Mouse (Mus musculus) MEL (cell line): ENCODE data around the gene Fam219a. TPM values are rescaled to one million over a fixed set of nuclear protein-coding genes. Genes with fewer than 3 reads are reported as not detected.

Source experiments
- DNase-seq: peaks from one replicate; pipeline ENCODE4 v3.0.0; 2011; ENCODE audit warnings: low read depth, low spot score
- H3K27ac ChIP-seq: 2 replicates; pipeline ENCODE4 v1.5.1; 2012; ENCODE audit warnings: low read depth, mild to moderate bottlenecking, control low read depth, low read length, moderate library complexity; ENCODE audit not compliant: control insufficient read depth
- H3K27me3 ChIP-seq, 2 experiments: fragments of 150-350 bp in 1 of 2; sonication (generic) in 1 of 2; 2 replicates each; pipeline ENCODE4 v1.6.1; 2012; ENCODE audit warnings: low read length in 2 of 2, mild to moderate bottlenecking in 2 of 2, improper control_type of control experiment in 1 of 2, moderate library complexity in 1 of 2; ENCODE audit not compliant: insufficient read depth in 2 of 2, control insufficient read depth in 1 of 2
- H3K36me3 ChIP-seq, 2 experiments: 2 replicates each; pipeline ENCODE4 v1.6.1; 2012 to 2014; ENCODE audit warnings: low read length in 2 of 2, improper control_type of control experiment in 1 of 2, inconsistent platforms in 1 of 2, mild to moderate bottlenecking in 1 of 2; ENCODE audit not compliant: insufficient read depth in 2 of 2, control insufficient read depth in 1 of 2
- H3K4me1 ChIP-seq, 2 experiments: fragments of 150-350 bp in 1 of 2; sonication (generic) in 1 of 2; 2 replicates each; pipeline ENCODE4 v1.6.1; 2012; ENCODE audit warnings: low read length in 2 of 2, improper control_type of control experiment in 1 of 2, mild to moderate bottlenecking in 1 of 2; ENCODE audit not compliant: insufficient read depth in 2 of 2, control insufficient read depth in 1 of 2
- H3K4me3 ChIP-seq, 2 experiments: fragments of 150-350 bp in 1 of 2; sonication (generic) in 1 of 2; 2 replicates each; pipeline ENCODE4 v1.5.1; 2012; ENCODE audit warnings: low read depth in 2 of 2, low read length in 2 of 2, mild to moderate bottlenecking in 2 of 2, moderate library complexity in 2 of 2, control low read depth in 1 of 2, improper control_type of control experiment in 1 of 2; ENCODE audit not compliant: control insufficient read depth in 1 of 2, insufficient read depth in 1 of 2
- H3K79me2 ChIP-seq: 2 replicates; pipeline ENCODE4 v1.6.1; 2012; ENCODE audit warnings: mild to moderate bottlenecking, low read length, moderate library complexity; ENCODE audit not compliant: control insufficient read depth, poor library complexity, insufficient read depth
- H3K9ac ChIP-seq: 2 replicates; pipeline ENCODE4 v1.6.1; 2012; ENCODE audit warnings: low read depth, mild to moderate bottlenecking, control low read depth, low read length, moderate library complexity; ENCODE audit not compliant: control insufficient read depth, poor library complexity, severe bottlenecking
- H3K9me3 ChIP-seq: fragments of 150-350 bp; sonication (generic); replicated peaks from 2 replicates; pipeline ENCODE4 v1.6.1; 2012; ENCODE audit warnings: mild to moderate bottlenecking, low read length, improper control_type of control experiment, moderate library complexity; ENCODE audit not compliant: insufficient read depth
- CHD1 ChIP-seq: IDR thresholded peaks from 2 replicates; pipeline ENCODE4 v1.6.1; 2012; ENCODE audit warnings: low read depth, mild to moderate bottlenecking, inconsistent platforms, low read length, improper control_type of control experiment
- CHD2 ChIP-seq: IDR thresholded peaks from 2 replicates; pipeline ENCODE4 v1.6.1; 2011; ENCODE audit warnings: low read length, improper control_type of control experiment
- CTCF ChIP-seq, 3 experiments: IDR thresholded peaks in 2 of 3; conservative IDR thresholded peaks in 1 of 3; 2 replicates each; pipeline ENCODE4 v1.5.1; 2011 to 2012; ENCODE audit warnings: low read length in 3 of 3, low read depth in 2 of 3, mild to moderate bottlenecking in 2 of 3, improper control_type of control experiment in 1 of 3, inconsistent platforms in 1 of 3, mixed read lengths in 1 of 3, moderate library complexity in 1 of 3; ENCODE audit not compliant: control insufficient read depth in 1 of 3, insufficient read depth in 1 of 3, poor library complexity in 1 of 3, severe bottlenecking in 1 of 3
- E2F4 ChIP-seq: IDR thresholded peaks from 2 replicates; pipeline ENCODE4 v1.6.1; 2011; ENCODE audit warnings: low read depth, low read length, improper control_type of control experiment, borderline replicate concordance
- ELF1 ChIP-seq: IDR thresholded peaks from 2 replicates; pipeline ENCODE4 v1.6.1; 2014; ENCODE audit warnings: low read depth, mild to moderate bottlenecking, inconsistent platforms, low read length, improper control_type of control experiment, moderate library complexity
- EP300 ChIP-seq, 2 experiments: IDR thresholded peaks; 2 replicates each; pipeline ENCODE4 v1.6.1; 2011; ENCODE audit warnings: improper control_type of control experiment in 2 of 2, low read length in 2 of 2, low read depth in 1 of 2, mild to moderate bottlenecking in 1 of 2
- ETS1 ChIP-seq: IDR thresholded peaks from 2 replicates; pipeline ENCODE4 v1.6.1; 2012; ENCODE audit warnings: low read depth, mild to moderate bottlenecking, inconsistent platforms, low read length, improper control_type of control experiment, moderate library complexity
- GABPA ChIP-seq: IDR thresholded peaks from 2 replicates; pipeline ENCODE4 v1.6.1; 2012; ENCODE audit warnings: low read depth, mild to moderate bottlenecking, inconsistent platforms, low read length, improper control_type of control experiment, moderate library complexity
- JUND ChIP-seq: IDR thresholded peaks from 2 replicates; pipeline ENCODE4 v1.6.1; 2011; ENCODE audit warnings: low read depth, mild to moderate bottlenecking, improper control_type of control experiment, low read length
- MAFK ChIP-seq: IDR thresholded peaks from 2 replicates; pipeline ENCODE4 v1.6.1; 2011; ENCODE audit warnings: low read depth, mild to moderate bottlenecking, low read length, improper control_type of control experiment, borderline replicate concordance
- MAX ChIP-seq: IDR thresholded peaks from 2 replicates; pipeline ENCODE4 v1.6.1; 2011; ENCODE audit warnings: low read length, improper control_type of control experiment
- MAZ ChIP-seq: IDR thresholded peaks from 2 replicates; pipeline ENCODE4 v1.6.1; 2012; ENCODE audit warnings: low read depth, mild to moderate bottlenecking, inconsistent platforms, low read length, improper control_type of control experiment
- MEF2A ChIP-seq: IDR thresholded peaks from 2 replicates; pipeline ENCODE4 v1.6.1; 2014; ENCODE audit warnings: low read depth, mild to moderate bottlenecking, inconsistent platforms, low read length, improper control_type of control experiment; ENCODE audit not compliant: poor library complexity, insufficient replicate concordance, severe bottlenecking; ENCODE audit errors: extremely low read depth
- MXI1 ChIP-seq: IDR thresholded peaks from 2 replicates; pipeline ENCODE4 v1.6.1; 2011; ENCODE audit warnings: mild to moderate bottlenecking, low read depth, low read length, improper control_type of control experiment
- MYB ChIP-seq: IDR thresholded peaks from 2 replicates; pipeline ENCODE4 v1.6.1; 2011; ENCODE audit warnings: mild to moderate bottlenecking, low read depth, low read length, improper control_type of control experiment
- MYC ChIP-seq: IDR thresholded peaks from 2 replicates; pipeline ENCODE4 v1.6.1; 2011; ENCODE audit warnings: low read depth, mild to moderate bottlenecking, low read length, improper control_type of control experiment, moderate library complexity
- NRF1 ChIP-seq: IDR thresholded peaks from 2 replicates; pipeline ENCODE4 v1.6.1; 2014; ENCODE audit warnings: low read depth, mild to moderate bottlenecking, inconsistent platforms, low read length, improper control_type of control experiment, moderate library complexity; ENCODE audit not compliant: poor library complexity, insufficient read depth, severe bottlenecking
- POLR2AphosphoS5 ChIP-seq: IDR thresholded peaks from 2 replicates; pipeline ENCODE4 v1.6.1; 2012; ENCODE audit warnings: low read depth, borderline replicate concordance, mild to moderate bottlenecking, inconsistent platforms, low read length, moderate library complexity, mixed read lengths
- RAD21 ChIP-seq: IDR thresholded peaks from 2 replicates; pipeline ENCODE4 v1.6.1; 2011; ENCODE audit warnings: mild to moderate bottlenecking, low read depth, low read length, improper control_type of control experiment
- RCOR1 ChIP-seq: IDR thresholded peaks from 2 replicates; pipeline ENCODE4 v1.6.1; 2012; ENCODE audit warnings: low read depth, mild to moderate bottlenecking, inconsistent platforms, low read length, improper control_type of control experiment
- SIN3A ChIP-seq: IDR thresholded peaks from 2 replicates; pipeline ENCODE4 v1.6.1; 2012; ENCODE audit warnings: low read length, improper control_type of control experiment, inconsistent platforms
- SMC3 ChIP-seq: IDR thresholded peaks from 2 replicates; pipeline ENCODE4 v1.6.1; 2011; ENCODE audit warnings: low read depth, low read length, improper control_type of control experiment
- TBP ChIP-seq: IDR thresholded peaks from 2 replicates; pipeline ENCODE4 v1.8.0; 2011; ENCODE audit warnings: low read depth, low read length, improper control_type of control experiment
- USF1 ChIP-seq: IDR thresholded peaks from 2 replicates; pipeline ENCODE4 v1.6.1; 2014; ENCODE audit warnings: low read depth, mild to moderate bottlenecking, inconsistent platforms, low read length, improper control_type of control experiment, moderate library complexity
- USF2 ChIP-seq, 2 experiments: IDR thresholded peaks; 2 replicates each; pipeline ENCODE4 v1.6.1; 2011 to 2012; ENCODE audit warnings: improper control_type of control experiment in 2 of 2, low read length in 2 of 2, borderline replicate concordance in 1 of 2, inconsistent platforms in 1 of 2, low read depth in 1 of 2, mild to moderate bottlenecking in 1 of 2; ENCODE audit not compliant: insufficient read depth in 1 of 2
- ZKSCAN1 ChIP-seq: IDR thresholded peaks from 2 replicates; pipeline ENCODE4 v1.6.1; 2012; ENCODE audit warnings: low read depth, mild to moderate bottlenecking, inconsistent platforms, low read length, improper control_type of control experiment, moderate library complexity
- ZMIZ1 ChIP-seq: IDR thresholded peaks from 2 replicates; pipeline ENCODE4 v1.6.1; 2012; ENCODE audit warnings: low read depth, mild to moderate bottlenecking, inconsistent platforms, low read length, improper control_type of control experiment, moderate library complexity
- ZNF384 ChIP-seq: IDR thresholded peaks from 2 replicates; pipeline ENCODE4 v1.6.1; 2012; ENCODE audit warnings: low read depth, mild to moderate bottlenecking, inconsistent platforms, low read length, improper control_type of control experiment
- polyA plus RNA-seq, 2 experiments: library from polyadenylated mRNA; stranded (reverse) in 1 of 2; unstranded in 1 of 2; fragments of >175 nt in 1 of 2; fragments of >200 nt in 1 of 2; gene quantifications; 2 replicates each; pipeline versions ENCODE4 v1.2.1 to v1.2.4; 2012; ENCODE audit warnings: low replicate concordance in 2 of 2, low read depth in 1 of 2; ENCODE audit not compliant: insufficient read length in 2 of 2, insufficient read depth in 1 of 2, missing spikeins in 1 of 2
- total RNA-seq: library from RNA; depleted of rRNA; stranded (reverse); fragments of 300-350 nt; gene quantifications from 2 replicates; pipeline ENCODE4 v1.2.3, GENCODE M21; 2012

The Fam219a gene
- total and polyA plus RNA-seq, 3 experiments, result 0.85 to 3.8 TPM; not detected in 1

- no peaks in the 10 kb centered on the region for H3K4me1 ChIP-seq
- TF ChIP-seq SIN3A (no peak), MAFK (no peak), ZMIZ1 (no peak), SMC3 (no peak), MXI1 (no peak), ELF1 (no peak), USF1 (no peak), MYB (no peak), ZKSCAN1 (no peak), NRF1 (no peak), CHD2 (no peak), ETS1 (no peak), RAD21 (no peak), MEF2A (no peak), EP300 (IDR thresholded peaks at IDR 0.05; ENCODE audit: low read depth in 1 of 2, low read length in 2 of 2) (no peak), MYC (no peak), JUND (no peak)
- H3K9me3 ChIP-seq, result no peaks in the 10 kb centered on the region
- no peak overlapping the region for H3K9ac ChIP-seq
- DNase-seq, result no peak
- H3K27ac ChIP-seq, result no peak overlapping the region
- peaks cover 13 to 20% of the 10 kb centered on the region in 2 experiments for H3K27me3 ChIP-seq
- H3K79me2 ChIP-seq, result no peaks in the 10 kb centered on the region
- no peak overlapping the region for H3K4me3 ChIP-seq
- H3K36me3 ChIP-seq, result no peaks in the 10 kb centered on the region
Observed at GRCm38 (mm10) chr4:41575914-41576313, 6.6 kb upstream of the Fam219a start.

GRCm38 (mm10) chr4:41573492-41573891 is 4.2 kb upstream of the Fam219a start:
- H3K9ac ChIP-seq, result no peak overlapping the region
- peaks cover 10% of the 10 kb centered on the region in 2 experiments; a peak in 3 of 4 replicates for H3K27me3 ChIP-seq

More at GRCm38 (mm10) chr4:41573492-41573891, 4.2 kb upstream of the Fam219a start:
- H3K4me1 ChIP-seq, result peaks cover 0 to 6% of the 10 kb centered on the region in 2 experiments; a peak in 2 of 4 replicates
- H3K36me3 ChIP-seq, result peaks cover 0 to 2% of the 10 kb centered on the region in 2 experiments; a peak in 1 of 4 replicates
- H3K9me3 ChIP-seq, result no peaks in the 10 kb centered on the region
- H3K27ac ChIP-seq, result no peak overlapping the region
- H3K79me2 ChIP-seq, result no peaks in the 10 kb centered on the region
- no peak for DNase-seq
- TF ChIP-seq POLR2AphosphoS5 (no peak), MAZ (no peak), ETS1 (no peak), ZNF384 (no peak), CTCF (IDR thresholded peaks at IDR 0.05 in 2 of 3, conservative IDR thresholded peaks at IDR 0.05 in 1 of 3; ENCODE audit: control insufficient read depth in 1 of 3, insufficient read depth in 1 of 3, low read depth in 2 of 3, low read length in 3 of 3, poor library complexity in 1 of 3, severe bottlenecking in 1 of 3) (no peak), CHD2 (no peak), MYB (no peak), GABPA (no peak), ZMIZ1 (no peak), MAX (no peak), RCOR1 (no peak), MEF2A (no peak), CHD1 (no peak), USF1 (no peak), TBP (no peak), E2F4 (no peak), USF2 (IDR thresholded peaks at IDR 0.05; ENCODE audit: borderline replicate concordance in 1 of 2, insufficient read depth in 1 of 2, low read depth in 1 of 2, low read length in 2 of 2) (no peak)
- no peak overlapping the region for H3K4me3 ChIP-seq
